Mouse (Mus musculus): ENCODE data around the gene Pnkd. TPM values are rescaled to one million over a fixed set of nuclear protein-coding genes. Genes with fewer than 3 reads are reported as not detected.
A peak's percentile ranks its signal among the peaks of the same experiment; 100 is the strongest.

The Pnkd gene
- total and polyA plus RNA-seq, 2 experiments, result 28.0 to 130 TPM

GRCm38 (mm10) chr1:74295456-74296171 is 10.9 kb downstream of the Pnkd start:
- Histone ChIP-seq H3K27me3 (ENCODE audit: control insufficient read depth, insufficient read depth, low read length) (no peaks in the 10 kb centered on the region), H3K4me3 (ENCODE audit: insufficient read depth, low read depth, low read length) (no peak overlapping the region), H3K27ac (replicated peaks; ENCODE audit: insufficient read depth, low read depth, low read length) (peak overlapping the region; percentile 79), H3K79me2 (ENCODE audit: control insufficient read depth, insufficient read depth, low read length) (peaks cover 29% of the 10 kb centered on the region; the same call in 1 of the 2 replicates), H3K36me3 (ENCODE audit: control insufficient read depth, insufficient read depth, low read length) (peaks cover 13% of the 10 kb centered on the region; the same call in 1 of the 2 replicates), H3K9ac (ENCODE audit: low read depth, low read length) (peak overlapping the region; percentile 9; the same call in 1 of the 2 replicates), H3K4me1 (ENCODE audit: control insufficient read depth, insufficient read depth, low read length) (peaks cover 18% of the 10 kb centered on the region)
- WGBS, result 43% methylated on average over 9 of the region's 9 CpGs
- DNase-seq (ENCODE audit: extremely low read depth, low read depth, low spot score), result peak; percentile 58
- no peak for TF ChIP-seq CTCF (IDR thresholded peaks at IDR 0.05; ENCODE audit: low read depth, low read length)
- no peak for TF ChIP-seq POLR2A (IDR thresholded peaks at IDR 0.05; ENCODE audit: extremely low read depth, insufficient read depth, low read length)

- Histone ChIP-seq H3K9ac (ENCODE audit: low read depth, low read length) (peak overlapping the region; percentile 9; the same call in 1 of the 2 replicates), H3K4me3 (ENCODE audit: insufficient read depth, low read depth, low read length) (no peak overlapping the region), H3K27me3 (ENCODE audit: control insufficient read depth, insufficient read depth, low read length) (no peaks in the 10 kb centered on the region), H3K4me1 (ENCODE audit: control insufficient read depth, insufficient read depth, low read length) (peaks cover 20% of the 10 kb centered on the region), H3K79me2 (ENCODE audit: control insufficient read depth, insufficient read depth, low read length) (peaks cover 37% of the 10 kb centered on the region; the same call in 1 of the 2 replicates), H3K27ac (replicated peaks; ENCODE audit: insufficient read depth, low read depth, low read length) (peak overlapping the region; percentile 79), H3K36me3 (ENCODE audit: control insufficient read depth, insufficient read depth, low read length) (peaks cover 12% of the 10 kb centered on the region; the same call in 1 of the 2 replicates)
- no peak for DNase-seq (ENCODE audit: extremely low read depth, low read depth, low spot score)
- TF ChIP-seq CTCF (IDR thresholded peaks at IDR 0.05; ENCODE audit: low read depth, low read length) (no peak), POLR2A (IDR thresholded peaks at IDR 0.05; ENCODE audit: extremely low read depth, insufficient read depth, low read length) (no peak)
- WGBS, result 65% methylated on average over 6 of the region's 6 CpGs
These were observed 11.7 kb downstream of the Pnkd start for GRCm38 (mm10) chr1:74296477-74296876.

GRCm38 (mm10) chr1:74297269-74297668 is 12.5 kb downstream of the Pnkd start:
- TF ChIP-seq POLR2A (IDR thresholded peaks at IDR 0.05; ENCODE audit: extremely low read depth, insufficient read depth, low read length), result no peak
- TF ChIP-seq CTCF (IDR thresholded peaks at IDR 0.05; ENCODE audit: low read depth, low read length), result no peak
- Histone ChIP-seq H3K79me2 (ENCODE audit: control insufficient read depth, insufficient read depth, low read length) (peaks cover 45% of the 10 kb centered on the region; the same call in 1 of the 2 replicates), H3K36me3 (ENCODE audit: control insufficient read depth, insufficient read depth, low read length) (peaks cover 7% of the 10 kb centered on the region; the same call in 1 of the 2 replicates), H3K27me3 (ENCODE audit: control insufficient read depth, insufficient read depth, low read length) (no peaks in the 10 kb centered on the region), H3K9ac (ENCODE audit: low read depth, low read length) (no peak overlapping the region), H3K4me3 (ENCODE audit: insufficient read depth, low read depth, low read length) (no peak overlapping the region), H3K27ac (replicated peaks; ENCODE audit: insufficient read depth, low read depth, low read length) (peak overlapping the region; percentile 79; the same call in 1 of the 2 replicates), H3K4me1 (ENCODE audit: control insufficient read depth, insufficient read depth, low read length) (peaks cover 24% of the 10 kb centered on the region)
- DNase-seq (ENCODE audit: extremely low read depth, low read depth, low spot score), result no peak
- 66% methylated on average over 3 of the region's 3 CpGs for whole genome bisulfite sequencing

GRCm38 (mm10) chr1:74298157-74298750 is 13.5 kb downstream of the Pnkd start:
- H3K79me2 ChIP-seq (ENCODE audit: control insufficient read depth, insufficient read depth, low read length), result peaks cover 53% of the 10 kb centered on the region; the same call in 1 of the 2 replicates
- H3K27me3 ChIP-seq (ENCODE audit: control insufficient read depth, insufficient read depth, low read length), result no peaks in the 10 kb centered on the region
- peaks cover 7% of the 10 kb centered on the region; the same call in 1 of the 2 replicates for H3K36me3 ChIP-seq (ENCODE audit: control insufficient read depth, insufficient read depth, low read length)
- no peak for DNase-seq (ENCODE audit: extremely low read depth, low read depth, low spot score)
- no peak overlapping the region for H3K4me3 ChIP-seq (ENCODE audit: insufficient read depth, low read depth, low read length)
- 78% methylated on average over 5 of the region's 5 CpGs for WGBS
- no peak overlapping the region; the same call in 1 of the 2 replicates for H3K27ac ChIP-seq (replicated peaks; ENCODE audit: insufficient read depth, low read depth, low read length)
- no peak overlapping the region for H3K9ac ChIP-seq (ENCODE audit: low read depth, low read length)
- peaks cover 31% of the 10 kb centered on the region for H3K4me1 ChIP-seq (ENCODE audit: control insufficient read depth, insufficient read depth, low read length)
- TF ChIP-seq POLR2A (IDR thresholded peaks at IDR 0.05; ENCODE audit: extremely low read depth, insufficient read depth, low read length) (no peak), CTCF (IDR thresholded peaks at IDR 0.05; ENCODE audit: low read depth, low read length) (no peak)

GRCm38 (mm10) chr1:74298996-74299395 is 14.3 kb downstream of the Pnkd start:
- peaks cover 28% of the 10 kb centered on the region for H3K4me1 ChIP-seq (ENCODE audit: control insufficient read depth, insufficient read depth, low read length)

More at GRCm38 (mm10) chr1:74298996-74299395, 14.3 kb downstream of the Pnkd start:
- TF ChIP-seq POLR2A (IDR thresholded peaks at IDR 0.05; ENCODE audit: extremely low read depth, insufficient read depth, low read length), result no peak
- no peak for TF ChIP-seq CTCF (IDR thresholded peaks at IDR 0.05; ENCODE audit: low read depth, low read length)
- no peak overlapping the region for H3K4me3 ChIP-seq (ENCODE audit: insufficient read depth, low read depth, low read length)
- H3K36me3 ChIP-seq (ENCODE audit: control insufficient read depth, insufficient read depth, low read length), result peaks cover 1% of the 10 kb centered on the region; the same call in 1 of the 2 replicates
- peaks cover 60% of the 10 kb centered on the region; the same call in 1 of the 2 replicates for H3K79me2 ChIP-seq (ENCODE audit: control insufficient read depth, insufficient read depth, low read length)
- no peak for DNase-seq (ENCODE audit: extremely low read depth, low read depth, low spot score)
- no peak overlapping the region for H3K9ac ChIP-seq (ENCODE audit: low read depth, low read length)
- 0 out of 2 replicates have a peak overlapping the region, but pooled peaks have one; percentile 9 for H3K27ac ChIP-seq (replicated peaks; ENCODE audit: insufficient read depth, low read depth, low read length)
- 53% methylated on average over 5 of the region's 5 CpGs for WGBS
- H3K27me3 ChIP-seq (ENCODE audit: control insufficient read depth, insufficient read depth, low read length), result no peaks in the 10 kb centered on the region
